Mouse (Mus musculus) adipocyte (in vitro differentiated cells): ENCODE measurements around the gene Becn1.

Source experiments
- DNase-seq: peaks from one replicate; pipeline ENCODE4 v3.0.0-alpha.2; 2016; ENCODE audit warnings: low spot score

Becn1 gene

GRCm38 (mm10) chr11:101236782-101237181 lies 65.3 kb downstream of the Becn1 start:
- DNase-seq, result no peak
